Mouse (Mus musculus) bone marrow macrophage, adult 2 months (primary cell): ENCODE measurements around the gene Col24a1.

ENCODE experiments used
- CTCF ChIP-seq: IDR thresholded peaks from 2 replicates; pipeline ENCODE4 v1.5.1; 2012; ENCODE audit warnings: low read depth, mild to moderate bottlenecking, low read length, moderate library complexity
- POLR2A ChIP-seq: IDR thresholded peaks from 2 replicates; pipeline ENCODE4 v1.6.1; 2012; ENCODE audit warnings: mild to moderate bottlenecking, low read depth, low read length, borderline replicate concordance

GRCm38 (mm10) chr3:145402994-145403393 lies 110.7 kb downstream of the Col24a1 start:
- TF ChIP-seq POLR2A = no peak
- TF ChIP-seq CTCF = no peak
